Mouse (Mus musculus) midbrain, embryonic 13.5 days (tissue): ENCODE measurements around the gene Vps13a. TPM values are rescaled to one million over a fixed set of nuclear protein-coding genes. Genes with fewer than 3 reads are reported as not detected.

Experiments used
- polyA plus RNA-seq: library from polyadenylated mRNA; unstranded; fragments of >200 nt; fragmentation: Nextera tagmentation; extraction: Ambion mirVana; gene quantifications from 2 replicates; pipeline ENCODE4 v1.2.1, GENCODE M21; 2015

Vps13a gene
- polyA plus RNA-seq, 1 experiment from 2014 or later, result 9.2 TPM

Other genes with a start within 250 kb of the Vps13a start
- 0.31 and 0.84 TPM in 2 replicates for gene Foxb2, start 92.9 kb upstream of the Vps13a start, polyA plus RNA-seq
- gene Prune2, start 175.2 kb upstream of the Vps13a start, polyA plus RNA-seq, result 3.3 and 3.6 TPM in 2 replicates